Mouse (Mus musculus) kidney, postnatal 25 days (tissue): ENCODE data around the gene Sult6b2.
A peak's percentile ranks its signal among the peaks of the same experiment; 100 is the strongest.

ENCODE experiments used
- DNase-seq, 2 experiments: peaks; one replicate each; pipeline ENCODE4 v3.0.0; 2021; ENCODE audit warnings: mixed read lengths in 2 of 2

The Sult6b2 gene

GRCm38 (mm10) chr6:142809373-142810098, 5.2 kb upstream of the Sult6b2 start:
- DNase-seq, result no peak

- DNase-seq, result no peak
These were observed 2.0 kb upstream of the Sult6b2 start for GRCm38 (mm10) chr6:142806326-142806725.

DNA sequence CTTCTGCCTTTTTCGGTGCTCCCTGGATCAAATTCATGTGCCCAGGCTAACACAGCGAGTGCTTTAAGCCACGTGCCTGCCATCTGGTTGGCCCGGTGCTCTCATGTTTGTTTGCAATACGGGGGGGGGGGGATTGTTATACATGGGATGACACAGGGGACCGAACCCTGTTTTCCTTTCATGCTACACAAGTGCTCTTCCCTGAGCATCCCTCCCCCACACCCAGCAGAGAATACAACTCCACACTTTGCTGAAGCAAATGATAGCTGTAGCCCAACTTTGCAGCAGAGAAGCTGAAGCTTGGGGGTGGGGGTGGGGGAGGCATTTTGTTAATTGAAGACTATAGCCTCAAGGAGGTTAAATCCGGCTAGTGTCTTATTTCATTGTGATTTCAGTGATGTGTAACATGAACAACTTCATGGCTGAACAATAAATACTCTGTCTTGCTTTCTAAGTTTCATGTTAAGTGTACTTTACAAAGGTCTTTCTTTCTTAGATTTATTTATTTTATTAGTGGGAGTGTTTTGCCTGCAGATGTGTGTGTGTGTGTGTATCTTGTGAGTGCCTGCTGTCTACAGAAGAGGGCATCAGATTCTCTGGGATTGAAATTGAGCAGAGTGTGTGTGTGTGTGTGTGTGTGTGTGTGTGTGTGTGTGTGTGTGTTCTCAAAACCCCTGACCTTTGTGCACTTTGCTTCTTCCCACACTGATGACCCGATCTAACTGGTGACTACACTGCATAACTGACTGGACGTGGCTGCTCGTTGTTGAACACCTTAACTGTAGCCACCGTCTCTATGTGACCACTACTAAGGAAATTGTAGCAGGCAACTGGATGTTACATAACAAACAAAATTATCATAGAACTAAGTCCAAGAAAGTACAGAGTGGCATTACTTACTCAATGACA, 1.4 kb downstream of the Sult6b2 start:
- no peak for DNase-seq

DNA sequence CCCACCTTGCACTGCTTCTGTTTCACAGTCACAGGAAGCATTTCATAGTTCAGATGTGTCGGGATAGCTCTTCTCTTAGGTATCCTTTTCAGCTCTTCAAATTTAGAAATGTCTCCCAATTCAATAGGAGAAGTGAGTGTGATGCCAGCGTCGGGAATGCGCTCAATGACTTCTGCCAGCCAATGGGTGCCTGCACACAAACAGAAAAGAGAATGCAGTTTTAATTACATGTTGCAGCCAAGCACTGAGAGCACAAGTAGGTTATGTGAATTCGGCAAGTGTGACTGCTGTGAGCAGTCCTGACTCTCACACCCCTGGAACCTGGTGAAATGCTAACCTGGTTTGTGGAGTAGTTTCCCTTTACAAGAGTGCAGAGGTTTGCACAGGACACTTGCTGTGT, 2.6 kb downstream of the Sult6b2 start:
- DNase-seq, result no peak

DNA sequence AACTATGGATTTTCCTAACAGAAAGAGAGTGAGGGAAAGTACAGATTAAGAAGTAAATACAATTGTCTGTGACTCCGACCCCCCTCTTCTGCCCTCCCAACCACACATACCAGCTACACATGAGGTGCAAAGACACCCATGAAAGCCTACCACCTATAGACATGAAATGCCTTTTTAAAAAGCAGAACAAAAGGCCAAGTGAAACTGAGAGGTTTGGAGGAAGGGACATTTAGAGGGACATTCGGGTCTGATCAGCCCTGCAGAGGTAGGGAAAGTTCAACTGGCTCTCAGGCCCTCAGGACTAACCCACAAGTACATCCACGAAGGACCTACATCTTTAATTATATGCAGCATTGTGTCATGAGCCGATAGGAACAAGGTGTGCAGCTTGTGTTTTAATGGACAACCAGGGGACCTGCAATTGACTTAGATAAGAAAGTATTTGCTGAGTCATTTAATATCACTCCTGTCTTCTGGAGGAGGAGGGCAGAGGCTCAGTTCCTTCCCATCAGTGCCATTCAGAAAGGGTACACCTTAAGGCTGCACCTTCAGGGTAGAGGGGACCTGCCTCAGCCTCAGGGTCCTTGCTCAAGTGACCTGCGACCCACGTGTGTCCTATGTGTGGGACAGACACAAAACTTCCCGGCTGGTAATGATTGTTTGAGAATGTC, 4.5 kb downstream of the Sult6b2 start:
- no peak for DNase-seq

GRCm38 (mm10) chr6:142798837-142799236, 5.5 kb downstream of the Sult6b2 start:
- no peak for DNase-seq

GRCm38 (mm10) chr6:142797996-142798395, 6.3 kb downstream of the Sult6b2 start:
- no peak for DNase-seq

GRCm38 (mm10) chr6:142795655-142796441, 8.5 kb downstream of the Sult6b2 start:
- no peak for DNase-seq

DNA sequence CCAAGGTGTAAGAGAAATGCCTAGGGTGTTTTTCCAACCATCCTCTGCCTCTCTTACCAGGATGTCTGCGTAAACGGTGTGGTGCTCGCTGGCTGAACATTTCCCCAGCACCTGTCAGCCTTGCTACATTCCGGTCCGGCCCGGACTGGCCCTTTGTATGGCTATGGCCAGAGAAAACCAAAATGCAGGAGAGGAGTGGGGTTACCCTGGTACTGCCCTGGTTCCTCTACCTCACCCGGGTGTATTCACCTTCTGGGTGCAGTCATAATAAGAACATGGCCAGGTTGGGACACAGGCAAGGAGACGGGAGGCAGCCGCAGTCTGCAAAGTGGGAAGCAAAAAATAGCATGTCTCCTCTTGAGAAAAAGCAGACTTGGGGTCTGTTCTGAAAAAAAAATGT, 9.2 kb downstream of the Sult6b2 start:
- DNase-seq, result no peak

- DNase-seq, result no peak
These were observed 10.8 kb downstream of the Sult6b2 start for GRCm38 (mm10) chr6:142793468-142793867.

GRCm38 (mm10) chr6:142792241-142792968, 11.9 kb downstream of the Sult6b2 start:
- no peak for DNase-seq

DNA sequence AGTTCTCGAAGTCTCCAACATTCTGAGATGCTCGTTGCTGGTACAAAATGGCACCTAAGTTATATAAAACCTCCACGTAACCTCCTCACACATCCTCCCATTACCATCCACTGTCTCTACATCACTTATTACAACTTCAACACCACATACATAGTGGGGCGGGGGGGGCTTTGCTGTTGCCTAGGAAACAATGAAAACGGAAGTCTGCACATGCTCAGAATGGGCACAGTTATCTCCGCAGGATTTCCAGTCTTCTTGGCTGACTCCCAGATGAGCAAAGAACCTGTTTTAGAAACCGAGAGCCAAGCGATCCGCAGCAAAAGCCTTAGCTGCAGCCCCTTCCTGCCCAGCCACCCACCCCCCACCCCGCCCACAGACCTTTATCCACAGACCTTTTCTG, 14.6 kb downstream of the Sult6b2 start:
- no peak for DNase-seq

- DNase-seq, result peak in 1 of 2 experiments; percentile 26
These were observed 16.0 kb downstream of the Sult6b2 start for GRCm38 (mm10) chr6:142788042-142788987.

DNA sequence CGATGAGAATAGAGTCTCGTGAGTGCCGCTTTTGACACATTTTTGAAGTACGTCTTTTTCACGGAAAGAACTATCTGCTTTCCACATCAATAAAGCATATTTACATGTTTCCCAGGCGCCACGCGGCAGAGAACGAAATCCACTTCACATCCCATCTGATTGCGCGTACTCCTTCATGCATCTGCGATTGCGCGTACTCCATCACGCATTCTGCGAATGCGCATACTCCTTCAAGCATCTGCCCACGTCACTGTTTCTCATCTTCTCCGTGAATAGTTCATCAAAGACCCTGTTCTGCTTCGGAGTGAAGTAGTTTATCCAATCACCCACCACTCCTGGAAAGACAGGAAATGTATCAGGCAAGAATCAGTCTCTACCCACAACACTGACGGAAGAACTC, 18.2 kb downstream of the Sult6b2 start:
- no peak for DNase-seq

DNA sequence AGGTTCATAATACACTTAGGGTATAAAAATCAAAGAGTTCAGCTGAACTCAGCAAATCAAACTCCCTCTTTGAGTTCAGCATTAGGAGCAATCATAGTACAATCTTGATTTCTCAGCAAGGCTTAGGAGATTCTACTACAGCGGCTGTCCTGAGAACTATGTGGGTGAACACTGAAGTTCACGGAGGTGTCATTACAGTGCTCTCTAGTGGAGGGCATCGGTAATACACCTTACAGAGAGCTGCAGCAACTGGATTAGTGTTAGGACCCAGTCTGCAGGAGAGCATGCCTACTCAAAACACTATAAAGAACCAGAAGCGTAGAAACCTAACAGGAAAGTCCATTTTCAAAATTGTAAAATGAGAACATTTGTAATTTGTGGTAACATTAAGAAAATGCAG, 19.0 kb downstream of the Sult6b2 start:
- DNase-seq, result peak; percentile 54 to 81

DNA sequence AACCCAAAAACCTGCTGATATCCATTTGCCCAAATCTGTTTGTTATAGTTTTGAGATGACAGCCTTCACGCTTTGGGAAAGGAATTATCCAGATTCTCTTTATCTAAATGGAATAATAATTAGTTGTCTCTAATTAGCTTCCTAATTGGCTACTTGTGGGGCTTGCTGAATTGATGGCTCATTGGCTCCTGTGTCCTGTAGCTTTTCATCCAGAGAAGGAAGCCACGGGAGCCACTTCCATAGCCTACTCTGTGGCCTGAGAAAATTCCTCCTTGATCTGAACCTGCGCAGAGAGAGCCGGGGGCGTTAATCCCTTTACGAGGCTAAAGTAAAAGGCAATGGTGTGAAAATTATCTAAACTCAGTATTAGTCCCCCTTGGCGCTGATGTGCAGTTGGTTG, 23.0 kb downstream of the Sult6b2 start:
- no peak for DNase-seq

GRCm38 (mm10) chr6:142780574-142781033, 23.7 kb downstream of the Sult6b2 start:
- no peak for DNase-seq

GRCm38 (mm10) chr6:142779812-142780573, 24.3 kb downstream of the Sult6b2 start:
- no peak for DNase-seq

GRCm38 (mm10) chr6:142779045-142779811, 25.1 kb downstream of the Sult6b2 start:
- peak in 1 of 2 experiments; percentile 48 for DNase-seq
